ENCODE assay signal across 8 mouse cellular contexts in the genomic region with DNA sequence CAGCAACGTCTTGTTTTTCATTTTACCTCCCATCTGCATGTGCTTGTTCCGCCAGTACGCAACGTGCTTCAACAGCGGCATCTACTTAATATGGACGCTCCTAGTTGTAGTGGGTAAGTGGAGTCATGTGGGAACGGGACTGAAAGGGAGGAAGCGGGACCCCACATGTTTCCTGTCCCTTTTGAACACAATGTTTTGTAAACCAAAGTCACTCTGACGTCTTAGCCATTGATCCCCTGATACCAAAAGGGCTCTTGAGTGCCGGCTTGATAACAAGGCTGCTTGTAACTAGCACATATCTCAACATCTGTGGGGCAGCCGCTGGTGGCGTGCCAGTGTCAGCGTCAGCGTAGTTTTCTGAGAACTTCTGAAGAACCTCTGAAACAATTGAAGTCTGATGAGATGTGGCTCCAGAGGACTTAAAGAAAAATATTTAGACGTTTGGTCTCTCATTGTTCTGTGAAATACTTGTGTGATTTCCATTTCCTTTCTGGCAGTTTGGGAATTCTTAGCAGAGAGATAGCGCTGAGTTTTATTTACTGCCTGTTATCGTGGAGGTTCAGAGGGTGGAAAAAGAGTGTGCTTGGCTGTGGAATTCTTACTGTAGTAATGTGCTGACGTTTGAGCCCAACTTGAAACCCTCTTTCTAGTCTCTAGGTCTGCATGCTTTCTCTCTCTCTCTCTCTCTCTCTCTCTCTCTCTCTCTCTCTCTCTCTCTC. TPM values are rescaled to one million over a fixed set of nuclear protein-coding genes. Genes with fewer than 3 reads are reported as not detected.
A peak's percentile ranks its signal among the peaks of the same experiment; 100 is the strongest.
DNase-seq lines count a peak whose midpoint lies in the region; ATAC-seq and TF ChIP-seq lines count a peak whose summit lies in the region.

No protein-coding gene starts in this region.

- WGBS in heart, adult 2 months, result 2% methylated on average over 18 of the region's 18 CpGs
- WGBS in lung, embryonic 14.5 days, result 12% methylated on average over 18 of the region's 18 CpGs
- WGBS in olfactory bulb, adult 2 months, result 41% methylated on average over 18 of the region's 18 CpGs

- peaks cover 0 to 6% of the 10 kb centered on the region in 2 experiments; a peak in 1 of 4 replicates for H3K4me1 ChIP-seq in ES-E14 (ENCODE audit: control insufficient read depth in 2 of 2, insufficient read depth in 2 of 2, low read length in 2 of 2, poor library complexity in 1 of 2)
- H3K4me1 ChIP-seq in brown adipose tissue, adult 24 weeks (ENCODE audit: control insufficient read depth, insufficient read depth, insufficient read length, low read length), result peaks cover 12% of the 10 kb centered on the region
- H3K4me1 ChIP-seq in heart, adult 2 months (ENCODE audit: control insufficient read depth, insufficient read depth, low read length), result peaks cover 8% of the 10 kb centered on the region
- peaks cover 5% of the 10 kb centered on the region; the same call in 1 of the 2 replicates for H3K4me1 ChIP-seq in lung, embryonic 14.5 days (ENCODE audit: insufficient read depth)
- no peaks in the 10 kb centered on the region for H3K4me1 ChIP-seq in olfactory bulb, adult 2 months (ENCODE audit: control insufficient read depth, insufficient read depth, low read length)

- no peaks in the 10 kb centered on the region for H3K79me2 ChIP-seq in heart, adult 2 months (replicated peaks; ENCODE audit: control insufficient read depth, insufficient read depth, low read length)

- no peaks in the 10 kb centered on the region for H3K36me3 ChIP-seq in ES-E14 (ENCODE audit: control insufficient read depth, insufficient read depth, low read length, poor library complexity, severe bottlenecking)
- peaks cover 4% of the 10 kb centered on the region for H3K36me3 ChIP-seq in heart, adult 2 months (ENCODE audit: control insufficient read depth, insufficient read depth, low read length)
- no peaks in the 10 kb centered on the region for H3K36me3 ChIP-seq in lung, embryonic 14.5 days (ENCODE audit: insufficient read depth)

- intact Hi-C loops in heart, adult 2 months (cut with DNase I), result loop anchor here (1.0 to 2.0 kb wide), 2 partner anchors 16 to 39 kb away; no protein-coding TSS in a partner anchor

- no peak for TF ChIP-seq CTCF in heart, adult 2 months (IDR thresholded peaks at IDR 0.05)
- TF ChIP-seq CTCF in lung, embryonic 14.5 days (IDR thresholded peaks at IDR 0.05; ENCODE audit: low read depth), result no peak
- TF ChIP-seq CTCF in olfactory bulb, adult 2 months (IDR thresholded peaks at IDR 0.05; ENCODE audit: insufficient read depth, low read depth, low read length), result no peak

- no peak for DNase-seq in ES-E14 (ENCODE audit: low read depth, low spot score)
- peak; percentile 66 to 72 for DNase-seq in heart, adult 2 months
- peak; percentile 68 for DNase-seq in kidney, adult 11 months
- DNase-seq in lung, embryonic 14.5 days, result peak; percentile 75
- no peak for DNase-seq in urinary bladder, adult 18-20 months (ENCODE audit: low spot score in 2 of 2)

- TF ChIP-seq POLR2A in heart, adult 2 months (IDR thresholded peaks at IDR 0.05; ENCODE audit: insufficient read depth, low read depth, low read length), result peak; percentile 61; the same call in 1 of the 2 replicates
- TF ChIP-seq POLR2A in olfactory bulb, adult 2 months (IDR thresholded peaks at IDR 0.05; ENCODE audit: insufficient read depth, low read depth, low read length), result no peak

- peak; percentile 75 for ATAC-seq in lung, embryonic 14.5 days (ENCODE audit: insufficient read depth)
- no peak for ATAC-seq in frontal cortex, adult (ENCODE audit: low TSS enrichment)

- H3K27me3 ChIP-seq in heart, adult 2 months (ENCODE audit: control insufficient read depth, insufficient read depth, low read length), result no peaks in the 10 kb centered on the region
- no peaks in the 10 kb centered on the region for H3K27me3 ChIP-seq in lung, embryonic 14.5 days (ENCODE audit: insufficient read depth, low read length)

- H3K9ac ChIP-seq in ES-E14 (ENCODE audit: insufficient read depth, low read depth, low read length, poor library complexity, severe bottlenecking), result peak overlapping the region; percentile 49
- H3K9ac ChIP-seq in heart, adult 2 months (ENCODE audit: low read depth, low read length), result peak overlapping the region; percentile 50
- H3K9ac ChIP-seq in lung, embryonic 14.5 days, result peak overlapping the region; percentile 46

- no peaks in the 10 kb centered on the region for H3K9me3 ChIP-seq in ES-E14 (ENCODE audit: control insufficient read depth, insufficient read depth, low read depth, low read length)
- no peaks in the 10 kb centered on the region for H3K9me3 ChIP-seq in lung, embryonic 14.5 days (ENCODE audit: low read depth, low read length)

- TF ChIP-seq EP300 in heart, adult 2 months (IDR thresholded peaks at IDR 0.05; ENCODE audit: insufficient read depth, low read depth, low read length), result peak; percentile 87; the same call in 1 of the 2 replicates

- peak overlapping the region; percentile 67 for H3K4me2 ChIP-seq in lung, embryonic 14.5 days

- in situ Hi-C loops in ES-E14 (cut with MboI; ENCODE audit: low sequenced_read_pairs in 2 of 2, unreplicated experiment in 2 of 2), result no loop called here

- peak overlapping the region; percentile 19 to 42 for H3K4me3 ChIP-seq in ES-E14 (ENCODE audit: insufficient read depth in 1 of 2, low read depth in 1 of 2, low read length in 2 of 2, poor library complexity in 1 of 2, severe bottlenecking in 1 of 2)
- H3K4me3 ChIP-seq in brown adipose tissue, adult 24 weeks (ENCODE audit: insufficient read depth, low read depth, low read length), result peak overlapping the region; percentile 48
- H3K4me3 ChIP-seq in heart, adult 2 months, result peak overlapping the region; percentile 53
- H3K4me3 ChIP-seq in lung, embryonic 14.5 days (ENCODE audit: low read depth, low read length), result peak overlapping the region; percentile 31
- 0 out of 2 replicates have a peak overlapping the region, but pooled peaks have one; percentile 4 for H3K4me3 ChIP-seq in olfactory bulb, adult 2 months (ENCODE audit: insufficient read depth, low read depth, low read length)

- H3K27ac ChIP-seq in ES-E14 (ENCODE audit: insufficient read depth, low read depth, low read length, poor library complexity, severe bottlenecking), result no peak overlapping the region
- peak overlapping the region; percentile 92 for H3K27ac ChIP-seq in brown adipose tissue, adult 24 weeks (replicated peaks; ENCODE audit: low read depth, low read length)
- H3K27ac ChIP-seq in heart, adult 2 months, result peak overlapping the region; percentile 89
- peak overlapping the region; percentile 36 for H3K27ac ChIP-seq in lung, embryonic 14.5 days (ENCODE audit: low read depth)
- no peak overlapping the region for H3K27ac ChIP-seq in olfactory bulb, adult 2 months (ENCODE audit: insufficient read depth, low read depth, low read length)

TF ChIP-seq in ES-E14, 5 proteins besides CTCF, POLR2A, EP300 and RAD21:
- no peak for TF ChIP-seq MAFK (IDR thresholded peaks at IDR 0.05; ENCODE audit: insufficient read depth, low read depth, low read length)
- TF ChIP-seq HCFC1 (IDR thresholded peaks at IDR 0.05; ENCODE audit: borderline replicate concordance, insufficient read depth, low read length), result no peak
- TF ChIP-seq ZNF384 (IDR thresholded peaks at IDR 0.05; ENCODE audit: low read depth, low read length), result no peak
- no peak for TF ChIP-seq ZC3H11A (IDR thresholded peaks at IDR 0.05; ENCODE audit: borderline replicate concordance, low read depth, low read length)
- no peak for TF ChIP-seq CHD2 (IDR thresholded peaks at IDR 0.05; ENCODE audit: low read depth, low read length)

RNA-seq across cellular contexts. Expression of a gene that starts 12.1 kb away (rescaled TPM):
- 7.2 and 8.3 TPM in 2 replicates for total RNA-seq in ES-E14 (2012; rRNA removed)
- 17.6 and 26.8 TPM in 2 replicates for polyA plus RNA-seq in brown adipose tissue, adult 24 weeks (2012; ENCODE audit: insufficient read depth, insufficient read length, missing spikeins)
- total RNA-seq in heart, adult 2 months (2021), result 10 to 100 TPM; 16.4 to 17.9 TPM
- 25.6 and 32.7 TPM in 2 replicates for polyA plus RNA-seq in heart, adult 2 months (2012; rRNA removed)
- 28.2 and 32.3 TPM in 2 replicates for polyA plus RNA-seq in lung, embryonic 14.5 days (2014; fragmentation: Nextera tagmentation; extraction: Ambion mirVana)
- not detected in 2 replicates for polyA plus RNA-seq in olfactory bulb, adult 2 months (2012; ENCODE audit: insufficient read depth, insufficient read length, low replicate concordance, missing spikeins)

RNA-seq across cellular contexts. Expression of a gene that starts 29.1 kb away (rescaled TPM):
- total RNA-seq in ES-E14 (2012; rRNA removed), result 2,193 and 2,264 TPM in 2 replicates
- 729 and 792 TPM in 2 replicates for polyA plus RNA-seq in brown adipose tissue, adult 24 weeks (2012; ENCODE audit: insufficient read depth, insufficient read length, missing spikeins)
- total RNA-seq in heart, adult 2 months (2021), result 100 to 1,000 TPM; 491 to 601 TPM
- polyA plus RNA-seq in heart, adult 2 months (2012; rRNA removed), result 325 and 404 TPM in 2 replicates
- 874 and 878 TPM in 2 replicates for polyA plus RNA-seq in lung, embryonic 14.5 days (2014; fragmentation: Nextera tagmentation; extraction: Ambion mirVana)
- 449 TPM in 1 of 2 replicates, not detected in the other for polyA plus RNA-seq in olfactory bulb, adult 2 months (2012; ENCODE audit: insufficient read depth, insufficient read length, low replicate concordance, missing spikeins)

Comparison
In these comparisons a context has a peak if more than half of its experiments do, and no peak if none do; other contexts are left out.
1. DNase-seq: peak in heart, adult 2 months (2 of 2), kidney, adult 11 months (single experiment) and lung, embryonic 14.5 days (single experiment); none in ES-E14 (single experiment) and urinary bladder, adult 18-20 months (0 of 2).
2. H3K27ac ChIP-seq: peak in brown adipose tissue, adult 24 weeks (single experiment), heart, adult 2 months (single experiment) and lung, embryonic 14.5 days (single experiment); none in ES-E14 (single experiment) and olfactory bulb, adult 2 months (single experiment).
3. RNA of a gene that starts 12.1 kb away (polyA plus RNA-seq): 28.2 to 32.3 TPM in lung, embryonic 14.5 days, 25.6 to 32.7 TPM in heart, adult 2 months and 17.6 to 26.8 TPM in brown adipose tissue, adult 24 weeks; not detected in olfactory bulb, adult 2 months; every median in the first group is over 10 times any median in the second.
4. Peak in every context shown above with its lines, with median percentiles within 50 percentile points of each other: H3K4me3 ChIP-seq and H3K9ac ChIP-seq.